Comparison of ENCODE assay signal across 8 mouse cellular contexts in the genomic region with DNA sequence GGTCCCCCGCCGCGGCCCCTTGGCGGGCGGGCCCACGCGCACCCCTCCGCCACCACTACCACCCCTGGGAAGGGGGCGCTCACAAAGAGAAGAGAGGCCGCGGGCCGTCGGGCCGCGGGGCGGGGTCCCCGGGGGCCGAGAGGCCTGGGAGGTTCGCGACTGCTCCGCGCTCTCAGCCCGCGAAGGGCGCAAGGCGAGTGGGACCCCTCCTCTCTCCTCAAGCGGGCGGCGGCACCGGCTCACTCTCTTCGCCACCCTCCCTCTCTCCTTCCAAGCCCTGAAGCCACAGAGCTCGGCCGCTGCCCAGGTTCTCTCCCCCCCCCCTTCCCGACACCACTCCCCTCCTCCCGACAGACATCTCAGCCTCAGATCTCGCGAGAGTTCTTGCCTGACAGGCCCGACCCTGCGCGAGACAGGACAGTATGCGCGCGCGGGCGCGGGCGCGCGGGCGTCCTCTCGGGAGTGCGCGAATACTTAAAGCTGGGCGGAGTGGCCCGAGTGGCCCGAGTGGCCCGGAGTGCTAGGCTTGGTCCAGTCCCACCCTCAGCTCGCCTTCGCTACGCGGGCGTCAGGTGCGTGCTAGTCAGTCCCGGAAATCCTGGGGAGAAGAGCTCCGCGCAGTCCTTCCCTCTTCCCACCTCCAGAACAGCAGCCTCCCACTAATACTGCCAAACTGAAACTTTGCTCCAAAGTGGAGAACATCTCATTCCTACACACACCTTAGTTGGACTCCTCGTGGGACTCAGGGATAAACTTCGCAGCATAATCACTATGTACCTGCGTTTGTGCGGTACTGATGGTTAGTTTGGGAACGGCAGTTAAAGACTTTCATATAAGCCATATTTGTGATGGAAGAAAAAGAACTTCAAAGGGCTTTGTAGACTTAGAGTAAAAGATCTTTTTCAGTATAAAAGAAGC. TPM values are rescaled to one million over a fixed set of nuclear protein-coding genes. Genes with fewer than 3 reads are reported as not detected.
A peak's percentile ranks its signal among the peaks of the same experiment; 100 is the strongest.
DNase-seq lines count a peak whose midpoint lies in the region; ATAC-seq lines count a peak whose summit lies in the region.

A gene (minus strand): TSS at position 278 of the 918 bp plus-strand sequence.

- peak; percentile 96 to 98 for DNase-seq in adrenal gland, adult (ENCODE audit: inconsistent age in 2 of 2, low spot score in 1 of 2)
- DNase-seq in embryo, embryonic 10.5 days (ENCODE audit: low spot score), result peak; percentile 99
- peak; percentile 97 for DNase-seq in gastrocnemius, postnatal 14 days
- peak; percentile 93 to 98 for DNase-seq in left cerebral cortex, postnatal 10 days (ENCODE audit: extremely low spot score in 1 of 2, low spot score in 2 of 2)
- peak; percentile 93 for DNase-seq in right cerebral cortex, postnatal 25 days
- DNase-seq in urinary bladder, postnatal 4 days (ENCODE audit: low spot score in 2 of 2), result peak; percentile 94 to 97

- ATAC-seq in inflammation-experienced regulatory T-cells, adult 6 months, result peak; percentile 93
- ATAC-seq in megakaryocyte-erythroid progenitor cell, adult 5-6 weeks (replicated peaks; ENCODE audit: low FRiP score, low TSS enrichment, poor library complexity, severe bottlenecking), result peak; percentile 94

- intact Hi-C loops in gastrocnemius, postnatal 14 days (cut with DNase I; ENCODE audit: low total_unique reads), result no loop called here
- intact Hi-C loops in left cerebral cortex, postnatal 10 days (cut with DNase I), result loop anchor here (2.0 kb wide), 1 partner anchor 17 kb away; no protein-coding TSS in a partner anchor

RNA-seq across cellular contexts. Expression of the gene that starts here (rescaled TPM):
- total RNA-seq in gastrocnemius, postnatal 14 days (2021), result 10 to 100 TPM; 34.3 to 35.1 TPM
- polyA plus RNA-seq in inflammation-experienced regulatory T-cells, adult 6 months (2017; shearing (Covaris generic)), result 10 to 100 TPM; 14.8 to 21.5 (median 19.8) TPM
- total RNA-seq in left cerebral cortex, postnatal 10 days (2021), result 100 to 1,000 TPM; 109 to 111 TPM
- total RNA-seq in megakaryocyte-erythroid progenitor cell, adult 5-6 weeks (2014; fragmentation: Nextera tagmentation), result 15.4 and 20.3 TPM in 2 replicates
- total RNA-seq in megakaryocyte-erythroid progenitor cell, adult 5-6 weeks (2017), result 28.9 and 39.6 TPM in 2 replicates

Comparison
In these comparisons a context has a peak if more than half of its experiments do, and no peak if none do; other contexts are left out.
1. Peak in every context shown above with its lines: DNase-seq and ATAC-seq.